Mouse (Mus musculus): ENCODE results near the gene Plcl1. TPM values are rescaled to one million over a fixed set of nuclear protein-coding genes. Genes with fewer than 3 reads are reported as not detected.

Gene Plcl1
- polyA plus RNA-seq, 1 experiment, result 0.30 TPM

DNA sequence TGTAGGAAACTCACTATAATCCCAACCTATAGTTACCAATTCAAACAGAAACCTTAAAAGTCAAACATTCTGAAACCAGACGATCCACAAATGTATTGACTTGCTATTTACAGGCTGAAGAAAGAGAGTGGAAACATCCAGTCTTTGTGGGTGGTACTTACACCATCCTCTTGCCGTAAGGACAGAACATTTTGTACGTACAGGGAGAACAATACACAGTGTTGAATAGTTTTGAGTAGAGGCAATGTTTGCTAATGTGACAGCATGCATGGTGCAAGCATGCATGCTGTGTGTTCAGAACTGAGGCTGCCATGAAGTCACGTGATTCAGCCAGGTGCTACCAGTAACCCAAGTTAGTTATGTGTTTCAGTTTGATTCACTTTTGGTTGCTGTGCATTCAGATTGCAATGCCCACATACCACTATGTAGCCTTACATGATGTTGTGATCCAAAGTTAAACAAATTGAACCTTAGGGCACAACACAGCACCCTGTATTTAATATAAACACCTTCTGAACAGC is 311.6 kb downstream of the Plcl1 start:
- Histone ChIP-seq H3K4me1 (ENCODE audit: control insufficient read depth, insufficient read depth, low read length) (peaks cover 1% of the 10 kb centered on the region; the same call in 1 of the 2 replicates), H3K27ac (ENCODE audit: control insufficient read depth, insufficient read depth, low read depth, low read length, poor library complexity) (no peak overlapping the region), H3K4me3 (replicated peaks; ENCODE audit: control insufficient read depth, low read depth, low read length) (no peak overlapping the region)
- TF ChIP-seq POLR2A (IDR thresholded peaks at IDR 0.05; ENCODE audit: borderline replicate concordance, control insufficient read depth, low read depth, low read length) (no peak), CTCF (IDR thresholded peaks at IDR 0.05; ENCODE audit: control insufficient read depth, insufficient read depth, low read length) (no peak)
- 83% methylated on average over 4 of the region's 4 CpGs for WGBS

DNA sequence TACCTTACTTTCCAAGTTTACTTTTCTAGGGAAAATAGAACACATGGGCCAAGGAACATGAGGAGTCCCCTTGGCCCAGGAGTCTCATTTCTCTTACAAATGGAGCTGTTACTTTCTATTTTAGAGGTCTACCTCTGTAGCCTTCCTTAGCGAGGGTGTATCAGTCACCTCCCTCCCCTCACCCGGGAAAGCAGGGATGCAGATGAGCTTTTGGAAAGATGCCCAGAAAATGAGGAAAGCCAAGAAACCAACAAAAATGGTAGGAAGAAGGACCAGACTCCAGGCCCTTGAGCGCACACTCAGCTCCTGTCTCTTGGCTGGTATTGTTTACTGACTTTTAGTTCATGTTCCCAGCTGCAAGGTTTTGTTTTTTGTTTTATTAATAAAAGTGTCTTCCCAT is 319.7 kb downstream of the Plcl1 start:
- no peak overlapping the region for H3K27ac ChIP-seq (ENCODE audit: control insufficient read depth, insufficient read depth, low read depth, low read length, poor library complexity)
- WGBS, result 77% methylated on average over 3 of the region's 3 CpGs
- TF ChIP-seq POLR2A (IDR thresholded peaks at IDR 0.05; ENCODE audit: borderline replicate concordance, control insufficient read depth, low read depth, low read length) (no peak), CTCF (IDR thresholded peaks at IDR 0.05; ENCODE audit: control insufficient read depth, insufficient read depth, low read length) (no peak)
- no peaks in the 10 kb centered on the region for H3K4me1 ChIP-seq (ENCODE audit: control insufficient read depth, insufficient read depth, low read length)
- no peak overlapping the region for H3K4me3 ChIP-seq (replicated peaks; ENCODE audit: control insufficient read depth, low read depth, low read length)

DNA sequence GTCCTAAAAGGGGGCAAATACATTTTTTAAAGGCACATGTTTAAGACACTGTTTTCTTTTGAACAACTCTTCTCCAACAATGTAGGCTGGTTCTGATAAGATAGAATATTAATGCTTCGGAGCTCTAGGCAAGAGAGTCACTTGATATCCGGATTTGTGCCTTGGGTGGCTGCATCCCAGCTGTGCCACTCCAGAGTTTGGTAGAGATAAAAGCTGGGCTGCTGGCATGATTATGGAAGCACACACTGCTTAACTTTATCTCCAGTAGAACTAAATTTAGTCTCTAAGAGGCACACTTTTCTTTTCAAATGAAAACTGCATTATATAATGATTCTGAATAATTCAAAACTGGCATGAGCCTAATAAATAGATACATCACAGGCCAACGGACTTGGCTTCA is 323.6 kb downstream of the Plcl1 start:
- Histone ChIP-seq H3K27ac (ENCODE audit: control insufficient read depth, insufficient read depth, low read depth, low read length, poor library complexity) (no peak overlapping the region), H3K4me1 (ENCODE audit: control insufficient read depth, insufficient read depth, low read length) (no peaks in the 10 kb centered on the region), H3K4me3 (replicated peaks; ENCODE audit: control insufficient read depth, low read depth, low read length) (no peak overlapping the region)
- no peak for TF ChIP-seq POLR2A (IDR thresholded peaks at IDR 0.05; ENCODE audit: borderline replicate concordance, control insufficient read depth, low read depth, low read length)
- no peak for TF ChIP-seq CTCF (IDR thresholded peaks at IDR 0.05; ENCODE audit: control insufficient read depth, insufficient read depth, low read length)
- 81% methylated on average over 3 of the region's 3 CpGs for WGBS

DNA sequence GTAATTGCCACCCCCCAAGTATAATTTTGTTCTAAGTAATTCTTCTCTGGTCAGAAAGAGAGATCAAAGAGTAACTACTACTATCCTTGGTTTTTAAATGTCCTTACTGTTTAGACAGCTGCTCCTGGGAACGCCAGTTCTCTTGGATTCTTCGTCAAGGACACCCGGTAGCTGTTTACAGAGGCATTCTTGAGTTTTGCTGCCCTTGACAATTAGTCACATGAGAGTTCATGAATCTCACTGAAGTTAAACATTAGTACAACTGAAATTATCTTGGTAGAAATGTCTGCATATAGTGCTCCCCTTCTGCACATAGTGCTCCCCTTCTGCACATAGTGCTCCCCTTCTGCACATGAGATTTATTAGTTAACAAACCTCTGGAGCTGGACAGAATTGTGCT is 327.2 kb downstream of the Plcl1 start:
- TF ChIP-seq CTCF (IDR thresholded peaks at IDR 0.05; ENCODE audit: control insufficient read depth, insufficient read depth, low read length), result no peak
- no peak for TF ChIP-seq POLR2A (IDR thresholded peaks at IDR 0.05; ENCODE audit: borderline replicate concordance, control insufficient read depth, low read depth, low read length)
- 85% methylated on average over 3 of the region's 3 CpGs for WGBS
- Histone ChIP-seq H3K27ac (ENCODE audit: control insufficient read depth, insufficient read depth, low read depth, low read length, poor library complexity) (no peak overlapping the region), H3K4me3 (replicated peaks; ENCODE audit: control insufficient read depth, low read depth, low read length) (no peak overlapping the region), H3K4me1 (ENCODE audit: control insufficient read depth, insufficient read depth, low read length) (no peaks in the 10 kb centered on the region)

DNA sequence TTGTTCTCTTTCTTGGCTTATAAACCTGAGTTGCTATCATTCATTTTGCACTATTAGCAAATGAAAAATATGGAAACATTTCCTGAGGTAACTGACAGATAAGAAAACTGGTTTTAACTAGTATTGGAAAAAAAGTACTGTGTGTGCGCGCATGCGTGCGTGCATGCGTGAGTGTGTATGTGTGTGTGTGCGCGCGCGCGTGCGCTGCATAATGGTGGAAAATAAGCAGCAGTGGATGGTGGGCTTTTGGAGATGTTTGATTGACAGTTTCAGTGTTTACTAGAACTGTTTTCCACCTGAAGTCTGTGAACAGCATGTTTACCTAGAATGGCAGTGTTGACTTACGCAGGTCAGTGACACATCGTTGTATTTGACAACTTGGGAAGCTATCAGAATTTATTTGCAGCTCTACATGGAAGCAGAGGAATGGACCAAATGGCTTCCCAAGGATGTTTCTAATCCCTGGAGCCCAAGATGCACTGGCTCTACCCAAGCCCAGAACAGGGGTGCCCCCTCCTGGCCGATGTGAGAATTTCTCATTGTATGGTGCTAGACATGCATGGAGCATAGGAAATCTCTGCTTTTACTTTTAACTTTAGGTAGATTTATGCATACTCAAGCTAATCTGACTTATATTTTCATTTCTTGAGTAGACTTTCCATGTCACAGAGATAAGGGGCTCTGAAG is 330.5 kb downstream of the Plcl1 start:
- TF ChIP-seq CTCF (IDR thresholded peaks at IDR 0.05; ENCODE audit: control insufficient read depth, insufficient read depth, low read length) (peak; percentile 54; the same call in 1 of the 2 replicates), POLR2A (IDR thresholded peaks at IDR 0.05; ENCODE audit: borderline replicate concordance, control insufficient read depth, low read depth, low read length) (no peak)
- Histone ChIP-seq H3K4me1 (ENCODE audit: control insufficient read depth, insufficient read depth, low read length) (no peaks in the 10 kb centered on the region; the same call in 1 of the 2 replicates), H3K27ac (ENCODE audit: control insufficient read depth, insufficient read depth, low read depth, low read length, poor library complexity) (no peak overlapping the region; the same call in 1 of the 2 replicates), H3K4me3 (replicated peaks; ENCODE audit: control insufficient read depth, low read depth, low read length) (no peak overlapping the region)
- 90% methylated on average over 14 of the region's 14 CpGs for WGBS

DNA sequence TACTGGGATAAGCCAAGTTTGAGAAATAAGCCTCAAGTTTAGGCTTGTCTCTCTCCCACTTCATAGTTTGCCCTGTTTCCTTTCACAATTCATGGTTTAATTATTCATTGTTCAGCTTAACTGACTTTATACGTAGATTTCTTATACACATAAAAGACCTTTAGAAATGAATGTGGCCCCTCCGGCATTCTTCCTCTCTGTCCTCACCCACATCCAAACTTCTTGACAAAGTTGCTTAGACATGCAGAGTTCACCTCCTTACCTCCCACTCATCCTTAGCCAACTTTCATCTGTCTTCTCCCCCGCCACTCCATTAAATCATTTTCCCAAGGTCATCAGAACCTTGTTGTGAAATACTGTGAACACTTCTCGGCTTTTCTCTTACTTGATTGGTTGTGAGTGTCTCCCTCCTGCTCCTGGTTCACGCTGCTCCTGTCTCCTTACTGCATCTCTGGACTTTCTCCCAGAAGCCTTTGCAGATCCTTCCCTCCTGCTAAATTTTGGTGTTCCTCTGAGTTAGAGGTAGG is 331.1 kb downstream of the Plcl1 start:
- Histone ChIP-seq H3K27ac (ENCODE audit: control insufficient read depth, insufficient read depth, low read depth, low read length, poor library complexity) (no peak overlapping the region), H3K4me3 (replicated peaks; ENCODE audit: control insufficient read depth, low read depth, low read length) (no peak overlapping the region), H3K4me1 (ENCODE audit: control insufficient read depth, insufficient read depth, low read length) (no peaks in the 10 kb centered on the region; the same call in 1 of the 2 replicates)
- TF ChIP-seq CTCF (IDR thresholded peaks at IDR 0.05; ENCODE audit: control insufficient read depth, insufficient read depth, low read length) (no peak), POLR2A (IDR thresholded peaks at IDR 0.05; ENCODE audit: borderline replicate concordance, control insufficient read depth, low read depth, low read length) (no peak)
- 62% methylated on average over 5 of the region's 5 CpGs for WGBS

DNA sequence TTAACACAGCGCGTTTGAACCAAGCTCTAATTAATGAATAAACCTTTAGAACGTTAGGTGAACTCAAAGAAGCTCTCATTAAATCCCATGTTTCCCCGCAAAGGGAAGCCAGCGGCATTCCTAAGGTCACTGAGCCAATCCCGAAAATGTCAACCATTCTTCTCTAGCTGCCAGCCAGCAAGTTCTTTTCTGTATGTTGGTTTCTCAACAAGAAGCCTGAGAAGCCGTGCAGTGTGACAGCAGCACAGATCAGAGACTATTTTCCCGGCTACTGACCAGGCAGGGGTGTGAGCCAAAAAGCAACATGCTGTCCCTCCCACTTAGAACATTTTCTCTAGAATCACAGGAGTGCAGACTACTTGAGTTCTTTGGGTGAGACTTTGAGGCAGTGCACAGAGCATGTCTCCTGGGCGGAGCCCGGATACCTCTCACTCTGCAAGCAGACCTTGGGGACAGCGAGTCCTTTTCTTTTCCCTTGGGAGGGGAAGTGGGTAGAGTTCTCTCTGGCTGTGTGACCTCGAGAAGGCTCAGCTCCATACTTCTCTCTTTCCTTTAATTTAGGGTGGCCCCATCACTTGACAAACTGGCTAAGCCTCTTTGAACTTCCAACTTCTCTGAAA is 333.1 kb downstream of the Plcl1 start:
- 70% methylated on average over 12 of the region's 12 CpGs for WGBS
- TF ChIP-seq POLR2A (IDR thresholded peaks at IDR 0.05; ENCODE audit: borderline replicate concordance, control insufficient read depth, low read depth, low read length) (no peak), CTCF (IDR thresholded peaks at IDR 0.05; ENCODE audit: control insufficient read depth, insufficient read depth, low read length) (no peak)
- Histone ChIP-seq H3K27ac (ENCODE audit: control insufficient read depth, insufficient read depth, low read depth, low read length, poor library complexity) (no peak overlapping the region), H3K4me1 (ENCODE audit: control insufficient read depth, insufficient read depth, low read length) (no peaks in the 10 kb centered on the region; the same call in 1 of the 2 replicates), H3K4me3 (replicated peaks; ENCODE audit: control insufficient read depth, low read depth, low read length) (no peak overlapping the region)

DNA sequence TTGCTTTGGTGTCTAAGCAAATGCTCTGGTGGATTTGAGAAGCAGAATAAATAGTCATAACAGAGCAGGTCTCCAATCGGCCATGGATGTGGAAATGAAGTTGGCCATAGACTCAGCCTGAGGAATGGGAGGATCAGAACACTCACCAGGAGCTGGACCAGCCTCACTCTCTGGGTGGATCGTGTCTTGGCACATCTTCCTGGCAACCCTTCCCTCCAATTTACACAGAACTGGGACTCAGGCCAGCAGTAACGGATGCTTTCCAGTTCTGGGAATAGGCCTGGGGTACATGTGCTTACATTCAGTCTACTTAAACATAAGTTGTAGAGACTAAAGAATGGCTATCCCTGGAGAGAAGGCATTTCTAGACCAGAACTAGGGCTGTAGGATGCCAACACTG is 336.2 kb downstream of the Plcl1 start:
- TF ChIP-seq POLR2A (IDR thresholded peaks at IDR 0.05; ENCODE audit: borderline replicate concordance, control insufficient read depth, low read depth, low read length), result no peak
- 73% methylated on average over 3 of the region's 3 CpGs for WGBS

More for the DNA sequence above, 336.2 kb downstream of the Plcl1 start:
- Histone ChIP-seq H3K4me3 (replicated peaks; ENCODE audit: control insufficient read depth, low read depth, low read length) (no peak overlapping the region), H3K27ac (ENCODE audit: control insufficient read depth, insufficient read depth, low read depth, low read length, poor library complexity) (no peak overlapping the region), H3K4me1 (ENCODE audit: control insufficient read depth, insufficient read depth, low read length) (no peaks in the 10 kb centered on the region; the same call in 1 of the 2 replicates)
